Mouse (Mus musculus) hindbrain, postnatal 0 days (tissue): Measurements from ENCODE around the gene Mecp2. TPM values are rescaled to one million over a fixed set of nuclear protein-coding genes. Genes with fewer than 3 reads are reported as not detected.

Source experiments
- ATAC-seq: fragments of 200-750 bp; cut with Nextera tagmentation; 2 replicates; pipeline ENCODE4 v1.8.0; 2017; ENCODE audit warnings: mild to moderate bottlenecking, moderate TSS enrichment, moderate library complexity
- DNase-seq: peaks from one replicate; pipeline ENCODE4 v3.0.0-alpha.2; 2015; ENCODE audit warnings: low spot score
- H3K27ac ChIP-seq: fragments of 300-500 bp; sonication (generic); 2 replicates; pipeline ENCODE4 v1.5.1; 2014; ENCODE audit warnings: mild to moderate bottlenecking
- H3K27me3 ChIP-seq: fragments of 300-500 bp; sonication (generic); 2 replicates; pipeline ENCODE4 v1.6.1; 2014; ENCODE audit warnings: low read length, mixed read lengths; ENCODE audit not compliant: insufficient read depth
- H3K36me3 ChIP-seq: fragments of 300-500 bp; sonication (generic); 2 replicates; pipeline ENCODE4 v1.6.1; 2014; ENCODE audit warnings: low read length, mixed read lengths; ENCODE audit not compliant: insufficient read depth
- H3K4me1 ChIP-seq: fragments of 300-500 bp; sonication (generic); 2 replicates; pipeline ENCODE4 v1.6.1; 2014; ENCODE audit warnings: antibody characterized with exemption, low read length, mixed read lengths; ENCODE audit not compliant: insufficient read depth
- H3K4me2 ChIP-seq: fragments of 300-500 bp; sonication (generic); 2 replicates; pipeline ENCODE4 v1.6.1; 2014; ENCODE audit warnings: low read depth, mild to moderate bottlenecking, low read length, moderate library complexity, mixed read lengths
- H3K4me3 ChIP-seq: fragments of 300-500 bp; sonication (generic); 2 replicates; pipeline ENCODE4 v1.5.1; 2014; ENCODE audit warnings: low read length
- H3K9ac ChIP-seq: fragments of 300-500 bp; sonication (generic); replicated peaks from 2 replicates; pipeline ENCODE4 v1.6.1; 2014; ENCODE audit warnings: mild to moderate bottlenecking, low read length, moderate library complexity, mixed read lengths
- H3K9me3 ChIP-seq: fragments of 300-500 bp; sonication (generic); 2 replicates; pipeline ENCODE4 v1.6.1; 2016; ENCODE audit warnings: low read length, mixed read lengths
- CTCF ChIP-seq: IDR thresholded peaks from 2 replicates; pipeline ENCODE4 v1.5.1; 2016; ENCODE audit warnings: antibody characterized with exemption, control low read depth, low read depth
- WGBS: fragments of 180-500 bp; shearing (Covaris S2); extraction: QIAGEN DNeasy Blood & Tissue Kit; methylation state at CpG from one replicate; pipeline ENCODE4 v1.1.7; 2014; 5-methylcytosine and 5-hydroxymethylcytosine counted together
- microRNA counts: library from miRNA; unstranded; fragments of <30 nt; microRNA quantifications from one replicate; lab custom pipeline; 2015
- microRNA-seq, 2 experiments: library from miRNA; unstranded; fragments of <30 nt; microRNA quantifications; one replicate each; pipeline ENCODE4; 2016
- polyA plus RNA-seq: library from polyadenylated mRNA; unstranded; fragments of >200 nt; fragmentation: Nextera tagmentation; extraction: Ambion mirVana; gene quantifications from 2 replicates; pipeline ENCODE4 v1.2.1, GENCODE M21; 2015
- total RNA-seq: library from RNA; depleted of rRNA; stranded (reverse); fragments of >200 nt; gene quantifications from 2 replicates; pipeline ENCODE4 v1.2.3, GENCODE M21; 2014; rRNA removed

Gene Mecp2
- total and polyA plus RNA-seq, 2 experiments from 2014 or later, result 12.2 to 48.9 TPM

- DNase-seq (peak; percentile 78), ATAC-seq (peak; percentile 92)
- no peak overlapping the region for H3K9ac ChIP-seq
- 28% methylated on average over 8 of the region's 8 CpGs for WGBS
- H3K9me3 ChIP-seq, result no peaks in the 10 kb centered on the region
- H3K36me3 ChIP-seq, result no peaks in the 10 kb centered on the region
- H3K4me1 ChIP-seq, result no peaks in the 10 kb centered on the region
- H3K4me2 ChIP-seq, result peak overlapping the region; percentile 27
- H3K27ac ChIP-seq, result peak overlapping the region; percentile 59; the same call in 1 of the 2 replicates
- H3K4me3 ChIP-seq, result no peak overlapping the region
- no peaks in the 10 kb centered on the region for H3K27me3 ChIP-seq
- no peak for TF ChIP-seq CTCF
Observed at GRCm38 (mm10) chrX:73998911-73999869, 136.0 kb downstream of the Mecp2 start.

- Histone ChIP-seq H3K27me3 (no peaks in the 10 kb centered on the region), H3K36me3 (no peaks in the 10 kb centered on the region), H3K4me3 (no peak overlapping the region), H3K27ac (no peak overlapping the region), H3K9ac (no peak overlapping the region), H3K4me2 (no peak overlapping the region), H3K4me1 (no peaks in the 10 kb centered on the region), H3K9me3 (no peaks in the 10 kb centered on the region)
- TF ChIP-seq CTCF, result no peak
- 50% methylated on average over 1 of the region's 1 CpGs for whole genome bisulfite sequencing
- no peak for ATAC-seq
- no peak for DNase-seq
Observed at GRCm38 (mm10) chrX:73977783-73978182, 157.4 kb downstream of the Mecp2 start.

MicroRNA genes within 50 kb of the gene (microRNA counts, 519-probe panel; counts per million panel counts)
- not detected for microRNA mmu-miR-718 (lab: Ali Mortazavi, UCI)

Small RNA genes within 50 kb of the gene (microRNA-seq; reads per million reads assigned to microRNA genes)
- gene Mir5132 (1.1 to 3.2 reads per million in 2 experiments), gene Mir718 (0.18 to 0.36 reads per million in 2 experiments)

Other genes with a start within 250 kb of the Mecp2 start
- gene Avpr2, start 243.3 kb downstream of the Mecp2 start, total RNA-seq, result not detected in 2 replicates
- not detected in 2 replicates for gene Avpr2, start 243.3 kb downstream of the Mecp2 start, polyA plus RNA-seq
- gene L1cam, start 239.3 kb downstream of the Mecp2 start, total RNA-seq, result 237 and 269 TPM in 2 replicates
- gene L1cam, start 239.3 kb downstream of the Mecp2 start, polyA plus RNA-seq, result 57.4 and 73.8 TPM in 2 replicates
- gene Arhgap4, start 213.5 kb downstream of the Mecp2 start, total RNA-seq, result 7.0 and 7.1 TPM in 2 replicates
- 1.6 and 1.7 TPM in 2 replicates for gene Arhgap4, start 213.5 kb downstream of the Mecp2 start, polyA plus RNA-seq
- 70.7 and 79.2 TPM in 2 replicates for gene Naa10, start 213.4 kb downstream of the Mecp2 start, total RNA-seq
- 102 and 104 TPM in 2 replicates for gene Naa10, start 213.4 kb downstream of the Mecp2 start, polyA plus RNA-seq
- gene Renbp, start 204.5 kb downstream of the Mecp2 start, total RNA-seq, result 5.5 and 6.3 TPM in 2 replicates
- gene Renbp, start 204.5 kb downstream of the Mecp2 start, polyA plus RNA-seq, result 15.2 and 16.5 TPM in 2 replicates
- 114 and 133 TPM in 2 replicates for gene Hcfc1, start 169.0 kb downstream of the Mecp2 start, total RNA-seq
- gene Hcfc1, start 169.0 kb downstream of the Mecp2 start, polyA plus RNA-seq, result 27.3 and 34.9 TPM in 2 replicates
- gene Irak1, start 111.4 kb downstream of the Mecp2 start, total RNA-seq, result 57.6 and 71.0 TPM in 2 replicates
- 38.7 and 39.2 TPM in 2 replicates for gene Irak1, start 111.4 kb downstream of the Mecp2 start, polyA plus RNA-seq
- not detected in 2 replicates for gene Opn1mw, start 7.9 kb downstream of the Mecp2 start, total RNA-seq
- 0.14 TPM in 1 of 2 replicates, not detected in the other for gene Opn1mw, start 7.9 kb downstream of the Mecp2 start, polyA plus RNA-seq
- gene Tex28, start 32.5 kb upstream of the Mecp2 start, total RNA-seq, result not detected in 2 replicates
- not detected in 2 replicates for gene Tex28, start 32.5 kb upstream of the Mecp2 start, polyA plus RNA-seq
- not detected in 2 replicates for gene Tktl1, start 41.9 kb upstream of the Mecp2 start, total RNA-seq
- gene Tktl1, start 41.9 kb upstream of the Mecp2 start, polyA plus RNA-seq, result 0.06 and 0.09 TPM in 2 replicates
- 276 and 324 TPM in 2 replicates for gene Flna, start 114.5 kb upstream of the Mecp2 start, total RNA-seq
- gene Flna, start 114.5 kb upstream of the Mecp2 start, polyA plus RNA-seq, result 57.2 and 58.6 TPM in 2 replicates
- 55.4 and 66.3 TPM in 2 replicates for gene Emd, start 119.3 kb upstream of the Mecp2 start, total RNA-seq
- gene Emd, start 119.3 kb upstream of the Mecp2 start, polyA plus RNA-seq, result 15.6 and 18.2 TPM in 2 replicates
- 1,531 and 1,618 TPM in 2 replicates for gene Rpl10, start 135.4 kb upstream of the Mecp2 start, total RNA-seq
- 375 and 384 TPM in 2 replicates for gene Rpl10, start 135.4 kb upstream of the Mecp2 start, polyA plus RNA-seq
- 51.5 and 81.2 TPM in 2 replicates for gene Taz, start 146.5 kb upstream of the Mecp2 start, total RNA-seq
- gene Taz, start 146.5 kb upstream of the Mecp2 start, polyA plus RNA-seq, result 66.0 and 79.0 TPM in 2 replicates
- gene Dnase1l1, start 147.0 kb upstream of the Mecp2 start, total RNA-seq, result 3.5 and 3.6 TPM in 2 replicates
- gene Dnase1l1, start 147.0 kb upstream of the Mecp2 start, polyA plus RNA-seq, result 4.1 and 4.3 TPM in 2 replicates
- gene Atp6ap1, start 161.7 kb upstream of the Mecp2 start, total RNA-seq, result 295 and 308 TPM in 2 replicates
- 301 and 317 TPM in 2 replicates for gene Atp6ap1, start 161.7 kb upstream of the Mecp2 start, polyA plus RNA-seq
- gene Gdi1, start 169.6 kb upstream of the Mecp2 start, total RNA-seq, result 365 and 429 TPM in 2 replicates
- 795 and 814 TPM in 2 replicates for gene Gdi1, start 169.6 kb upstream of the Mecp2 start, polyA plus RNA-seq
- 6.4 and 9.7 TPM in 2 replicates for gene Fam50a, start 177.7 kb upstream of the Mecp2 start, total RNA-seq
- 57.0 and 58.4 TPM in 2 replicates for gene Fam50a, start 177.7 kb upstream of the Mecp2 start, polyA plus RNA-seq
- 124 and 149 TPM in 2 replicates for gene Plxna3, start 193.7 kb upstream of the Mecp2 start, total RNA-seq
- gene Plxna3, start 193.7 kb upstream of the Mecp2 start, polyA plus RNA-seq, result 17.9 and 20.1 TPM in 2 replicates
- 34.2 and 56.9 TPM in 2 replicates for gene Lage3, start 218.3 kb upstream of the Mecp2 start, total RNA-seq
- 76.4 and 78.1 TPM in 2 replicates for gene Lage3, start 218.3 kb upstream of the Mecp2 start, polyA plus RNA-seq
- gene Ubl4a, start 237.9 kb upstream of the Mecp2 start, total RNA-seq, result 45.5 and 51.8 TPM in 2 replicates
- 70.7 and 71.8 TPM in 2 replicates for gene Ubl4a, start 237.9 kb upstream of the Mecp2 start, polyA plus RNA-seq
- 4.5 and 5.9 TPM in 2 replicates for gene Slc10a3, start 238.0 kb upstream of the Mecp2 start, total RNA-seq
- gene Slc10a3, start 238.0 kb upstream of the Mecp2 start, polyA plus RNA-seq, result 5.6 and 6.3 TPM in 2 replicates